Mouse (Mus musculus) embryo, embryonic 10 days (tissue): ENCODE results near the gene Mtap.
A peak's percentile ranks its signal among the peaks of the same experiment; 100 is the strongest.

Experiments
- DNase-seq: peaks from one replicate; pipeline ENCODE4 v3.0.0-alpha.2; 2015; ENCODE audit warnings: low spot score

Gene Mtap

DNA sequence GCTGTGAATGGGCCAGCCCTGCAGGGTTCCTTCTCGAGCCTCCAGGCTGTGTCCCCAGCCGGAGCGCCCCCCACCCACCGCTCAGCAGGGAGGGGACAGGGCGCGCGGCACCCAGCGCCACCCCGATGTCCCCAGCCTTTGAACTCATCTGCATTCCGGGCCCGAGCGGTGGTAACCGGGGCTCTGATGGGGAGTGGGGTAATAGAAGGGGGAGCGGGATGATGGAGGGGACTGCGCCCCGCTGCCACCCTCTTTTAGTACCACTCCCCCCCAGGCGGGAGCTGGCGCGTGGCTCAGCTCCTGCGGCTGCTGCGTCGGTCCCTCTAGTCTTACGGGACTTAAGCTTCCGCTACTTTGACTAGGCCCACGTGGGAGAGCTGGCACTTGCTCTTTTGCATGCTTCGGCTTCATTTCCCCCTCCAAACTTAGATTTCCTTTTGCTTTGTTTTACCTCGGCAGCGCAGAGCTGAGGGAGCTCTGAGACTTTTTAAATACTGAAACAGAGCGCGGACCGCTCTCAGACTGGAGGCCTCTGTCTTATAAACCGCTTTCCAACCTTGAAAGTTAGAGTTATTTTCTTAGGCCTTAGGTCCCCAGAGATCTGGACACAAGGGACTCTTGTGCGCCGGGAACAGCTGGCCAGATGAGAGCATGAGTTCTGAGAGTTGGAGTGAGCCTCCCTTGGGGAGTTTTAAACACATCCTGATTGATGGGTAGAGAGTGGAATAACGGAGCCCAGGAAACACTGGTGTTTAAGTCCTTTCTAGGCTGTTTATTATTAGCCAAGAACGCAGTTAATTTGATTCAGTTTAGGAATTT, 829 bp downstream of the Mtap start:
- DNase-seq = peak; percentile 65

GRCm38 (mm10) chr4:89138361-89138651, 1.4 kb downstream of the Mtap start:
- peak; percentile 31 for DNase-seq

DNA sequence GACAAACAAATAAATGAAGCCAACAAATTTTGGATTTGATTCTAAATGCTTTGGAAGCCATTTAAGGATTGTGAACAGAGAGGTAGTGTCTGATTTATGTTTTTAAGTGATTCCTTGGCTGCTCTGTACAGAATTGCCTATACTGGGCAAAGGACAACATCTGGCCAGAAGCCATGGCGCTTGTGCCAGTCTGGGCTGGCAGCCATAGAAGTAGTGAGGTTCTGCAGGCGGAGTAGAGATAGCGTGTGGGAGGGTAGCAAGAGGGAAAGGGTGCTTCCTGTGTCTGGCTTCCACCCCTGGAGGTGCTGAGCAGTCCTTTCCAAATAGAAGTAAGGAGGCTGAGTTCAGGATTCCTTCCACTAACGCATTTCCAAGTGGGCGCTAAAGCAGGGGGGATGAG, 3.9 kb downstream of the Mtap start:
- no peak for DNase-seq

- DNase-seq = peak; percentile 84
These were observed 8.5 kb downstream of the Mtap start for GRCm38 (mm10) chr4:89145409-89145808.

GRCm38 (mm10) chr4:89146291-89146690, 9.4 kb downstream of the Mtap start:
- DNase-seq = peak; percentile 62

- DNase-seq = no peak
These were observed 12.3 kb downstream of the Mtap start for GRCm38 (mm10) chr4:89149261-89149660.

DNA sequence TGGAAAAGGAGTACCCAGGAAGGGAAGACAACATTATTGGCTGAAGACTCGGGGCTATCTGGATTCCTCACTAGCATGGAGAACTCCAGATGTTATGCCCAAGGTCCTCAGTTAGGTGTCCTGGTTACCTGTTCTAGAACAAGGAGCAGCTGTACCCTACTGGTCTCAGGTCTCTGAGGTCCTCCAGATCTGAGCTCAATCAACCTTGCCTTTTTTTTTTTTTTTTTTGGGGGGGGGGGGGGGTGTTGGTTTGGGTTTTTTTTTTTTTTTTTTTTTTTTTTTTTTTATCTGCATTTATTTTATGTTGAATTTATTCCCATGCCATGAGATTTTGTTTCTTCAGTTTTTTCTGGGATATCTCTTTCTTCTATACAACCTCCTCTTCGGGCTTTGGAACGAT, 24.5 kb downstream of the Mtap start:
- no peak for DNase-seq

DNA sequence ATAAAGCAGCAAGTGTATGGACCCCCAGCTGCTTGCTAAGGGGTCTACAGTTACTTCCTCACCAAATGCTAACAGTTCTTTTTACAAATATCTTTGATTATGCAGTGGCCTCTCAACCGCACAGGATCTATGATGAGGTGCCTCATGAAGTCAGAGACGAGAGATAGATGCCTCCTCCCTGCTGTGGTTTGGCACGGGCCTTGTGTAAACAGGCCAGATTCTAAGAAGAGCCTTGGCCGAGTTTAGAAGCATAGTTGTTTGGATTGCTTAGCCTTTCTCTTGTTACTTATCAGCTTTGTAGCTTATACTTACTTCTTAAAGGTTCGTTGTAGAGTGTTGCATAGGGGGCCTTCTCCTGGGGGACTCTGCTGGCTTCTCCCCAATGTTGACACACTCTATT, 25.6 kb downstream of the Mtap start:
- DNase-seq = no peak

- no peak for DNase-seq
These were observed 26.7 kb downstream of the Mtap start for GRCm38 (mm10) chr4:89163613-89164012.

DNA sequence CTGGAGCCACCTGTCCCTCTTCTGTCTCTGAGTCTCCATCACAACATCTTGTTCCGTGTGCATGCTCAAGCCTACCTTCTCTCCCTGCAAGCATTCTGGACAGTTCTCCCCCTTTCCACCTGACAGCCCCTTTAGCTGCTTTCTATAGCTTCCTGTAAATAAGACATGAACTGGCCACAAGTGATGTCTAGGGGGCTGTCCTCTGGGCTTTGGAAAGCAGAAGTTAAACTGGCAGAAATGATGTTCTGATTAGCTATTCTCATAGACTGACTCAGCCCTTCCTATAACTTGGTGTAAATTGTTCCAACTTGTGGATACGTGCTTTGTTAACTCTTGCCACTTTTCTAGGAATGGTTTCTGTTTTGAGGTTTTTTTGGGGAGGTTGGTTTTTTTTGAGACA, 27.8 kb downstream of the Mtap start:
- no peak for DNase-seq

- DNase-seq = no peak
These were observed 32.0 kb downstream of the Mtap start for GRCm38 (mm10) chr4:89168877-89169276.

DNA sequence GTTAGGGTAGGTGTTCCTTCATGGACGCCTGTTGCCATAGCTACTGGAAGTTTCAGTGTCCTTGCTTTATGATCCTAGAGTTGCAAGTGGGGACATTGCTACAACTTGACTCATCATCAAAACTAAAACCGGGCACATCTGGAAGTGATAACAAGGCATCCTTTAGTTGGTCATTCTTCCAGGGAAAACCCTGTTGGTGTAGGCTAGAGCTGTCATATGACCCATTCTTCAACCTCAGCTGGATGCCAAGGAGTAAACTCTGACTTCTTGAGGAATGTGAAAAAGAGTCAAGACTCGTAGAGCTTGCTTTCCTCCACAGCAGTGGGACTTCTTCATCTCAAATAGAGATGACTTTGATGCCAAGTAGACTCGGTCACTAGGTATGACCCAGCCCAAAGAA, 32.8 kb downstream of the Mtap start:
- peak; percentile 13 for DNase-seq

DNA sequence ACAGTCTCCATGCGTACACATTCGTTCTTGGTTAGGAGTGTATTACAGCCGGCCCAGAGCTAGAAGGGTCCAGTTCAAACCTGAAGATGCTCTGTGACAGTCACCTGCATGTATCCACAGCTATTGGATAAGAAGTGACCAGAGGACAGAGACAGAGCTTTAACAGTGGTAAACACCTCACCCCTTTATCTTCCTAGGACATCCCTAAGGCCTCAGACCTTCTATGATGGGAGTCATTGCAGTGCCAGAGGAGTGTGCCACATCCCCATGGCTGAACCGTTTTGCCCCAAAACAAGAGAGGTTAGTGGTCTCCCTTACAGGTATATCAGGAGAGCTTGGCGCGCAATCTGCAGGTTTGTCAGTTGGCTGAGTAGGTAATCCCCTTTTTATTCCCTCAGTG, 34.0 kb downstream of the Mtap start:
- no peak for DNase-seq

GRCm38 (mm10) chr4:89172873-89173605, 36.1 kb downstream of the Mtap start:
- DNase-seq = no peak

GRCm38 (mm10) chr4:89177514-89178307, 40.8 kb downstream of the Mtap start:
- no peak for DNase-seq

DNA sequence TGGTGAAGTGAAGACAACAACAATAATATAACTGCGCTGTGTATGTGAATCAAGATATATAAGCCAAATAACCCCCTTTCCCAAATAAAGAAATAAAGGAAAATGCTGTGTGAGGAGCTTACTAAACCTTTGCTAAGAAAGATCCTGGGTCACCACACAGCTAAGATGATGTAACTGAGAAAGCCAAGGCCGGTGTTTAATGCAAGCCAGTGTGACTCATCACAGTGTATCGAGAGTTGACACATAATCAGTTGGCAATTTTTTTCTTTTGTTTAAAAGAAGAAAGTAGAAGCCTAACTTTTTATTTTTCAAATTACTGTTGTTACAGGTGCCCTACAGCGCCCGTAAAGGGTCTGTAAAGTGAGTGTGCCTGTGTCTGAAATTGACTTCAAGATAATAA, 43.2 kb downstream of the Mtap start:
- DNase-seq = no peak

DNA sequence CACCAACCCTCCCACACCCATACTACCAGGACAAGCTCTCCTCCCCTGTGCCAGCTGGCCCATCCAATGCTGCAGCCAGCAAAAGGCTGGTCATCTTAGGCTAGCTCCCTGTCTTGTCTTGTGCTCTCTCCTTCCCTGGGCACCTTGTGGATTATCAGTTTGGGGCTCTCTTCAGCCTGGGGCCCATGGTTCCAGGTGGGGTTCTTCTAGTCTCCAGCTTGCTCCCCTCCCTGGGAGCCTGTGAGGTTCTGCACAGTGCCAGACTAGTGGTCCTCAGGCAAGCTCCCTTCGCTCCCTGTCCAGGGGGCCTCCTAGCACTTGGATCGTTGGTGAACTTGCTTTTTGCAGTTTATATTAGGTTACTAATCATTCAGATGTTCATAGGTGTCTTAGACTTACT, 44.7 kb downstream of the Mtap start:
- no peak for DNase-seq

DNA sequence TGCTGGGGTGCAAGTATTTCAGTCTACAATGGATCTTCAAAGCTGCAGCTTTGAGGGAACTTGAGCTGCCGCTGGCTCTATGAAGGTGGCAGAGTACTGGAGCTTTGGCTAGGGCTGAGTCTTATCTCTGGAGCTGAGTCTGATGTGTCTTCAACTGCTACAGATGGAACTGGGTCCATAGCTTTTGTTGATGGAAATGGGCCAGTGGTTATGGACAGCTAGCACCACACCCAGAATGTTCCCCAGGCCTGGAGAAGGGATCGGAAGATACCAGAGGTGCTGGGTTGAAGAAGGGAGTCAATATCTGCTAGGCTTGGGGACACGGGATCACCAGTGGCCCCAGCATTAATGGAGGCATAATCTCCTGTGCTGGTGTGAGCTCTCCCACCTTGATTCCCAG, 45.6 kb downstream of the Mtap start:
- no peak for DNase-seq

GRCm38 (mm10) chr4:89195481-89195880, 58.6 kb downstream of the Mtap start:
- no peak for DNase-seq

DNA sequence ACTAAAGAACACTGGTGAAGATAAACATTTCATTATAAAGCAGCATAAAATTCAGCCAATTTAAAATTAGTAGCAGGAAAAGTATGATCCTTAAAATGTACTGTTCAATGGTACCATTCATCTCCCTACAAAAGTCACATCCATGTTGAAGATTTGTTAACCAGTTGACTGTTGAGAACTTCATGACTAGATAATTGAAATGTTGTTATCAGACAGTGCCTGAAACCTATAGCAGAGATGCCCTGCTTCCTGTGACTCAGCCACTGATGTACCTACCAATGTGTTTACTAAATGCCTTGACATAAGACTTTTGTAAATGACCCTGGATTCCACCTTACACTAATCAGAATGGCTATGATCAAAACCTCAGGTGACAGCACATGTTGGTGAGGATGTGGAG, 60.2 kb downstream of the Mtap start:
- DNase-seq = no peak

- DNase-seq = no peak
These were observed 63.9 kb downstream of the Mtap start for GRCm38 (mm10) chr4:89200806-89201205.

GRCm38 (mm10) chr4:89209310-89209709, 72.4 kb downstream of the Mtap start:
- DNase-seq = no peak

- DNase-seq = no peak
These were observed 73.4 kb downstream of the Mtap start for GRCm38 (mm10) chr4:89210314-89210713.
